Mouse (Mus musculus) neural tube, embryonic 13.5 days (tissue): ENCODE results near the gene Saysd1. TPM values are rescaled to one million over a fixed set of nuclear protein-coding genes. Genes with fewer than 3 reads are reported as not detected.

Experiments used
- ATAC-seq: fragments of 200-750 bp; cut with Nextera tagmentation; 2 replicates; pipeline ENCODE4 v1.8.0; 2017; ENCODE audit warnings: low read depth, mild to moderate bottlenecking, moderate TSS enrichment, moderate library complexity
- H3K27ac ChIP-seq: fragments of 300-500 bp; sonication (generic); replicated peaks from 2 replicates; pipeline ENCODE4 v1.5.1; 2015; ENCODE audit warnings: moderate library complexity, mild to moderate bottlenecking, inconsistent platforms
- H3K27me3 ChIP-seq: fragments of 300-500 bp; sonication (generic); 2 replicates; pipeline ENCODE4 v1.6.1; 2015; ENCODE audit warnings: mild to moderate bottlenecking, inconsistent platforms
- H3K36me3 ChIP-seq: fragments of 300-500 bp; sonication (generic); 2 replicates; pipeline ENCODE4 v1.6.1; 2015; ENCODE audit warnings: mild to moderate bottlenecking, inconsistent platforms
- H3K4me1 ChIP-seq: fragments of 300-500 bp; sonication (generic); replicated peaks from 2 replicates; pipeline ENCODE4 v1.6.1; 2015; ENCODE audit warnings: inconsistent platforms
- H3K4me2 ChIP-seq: fragments of 300-500 bp; sonication (generic); 2 replicates; pipeline ENCODE4 v1.6.1; 2015; ENCODE audit warnings: inconsistent platforms, mild to moderate bottlenecking, moderate library complexity
- H3K4me3 ChIP-seq: fragments of 300-500 bp; sonication (generic); 2 replicates; pipeline ENCODE4 v1.5.1; 2015; ENCODE audit warnings: mild to moderate bottlenecking, inconsistent platforms
- H3K9ac ChIP-seq: fragments of 300-500 bp; sonication (generic); 2 replicates; pipeline ENCODE4 v1.6.1; 2015; ENCODE audit warnings: moderate library complexity, mild to moderate bottlenecking, inconsistent platforms
- H3K9me3 ChIP-seq: fragments of 300-500 bp; sonication (generic); 2 replicates; pipeline ENCODE4 v1.6.1; 2016; ENCODE audit warnings: inconsistent platforms
- WGBS: fragments of 180-500 bp; shearing (Covaris S2); methylation state at CpG from one replicate; pipeline ENCODE4 v1.1.7; 2015; 5-methylcytosine and 5-hydroxymethylcytosine counted together
- polyA plus RNA-seq: library from polyadenylated mRNA; unstranded; fragments of >200 nt; fragmentation: Nextera tagmentation; extraction: Ambion mirVana; gene quantifications from 2 replicates; pipeline ENCODE4 v1.2.1, GENCODE M21; 2015

Saysd1 gene
- polyA plus RNA-seq, 1 experiment from 2014 or later: 14.3 TPM

DNA sequence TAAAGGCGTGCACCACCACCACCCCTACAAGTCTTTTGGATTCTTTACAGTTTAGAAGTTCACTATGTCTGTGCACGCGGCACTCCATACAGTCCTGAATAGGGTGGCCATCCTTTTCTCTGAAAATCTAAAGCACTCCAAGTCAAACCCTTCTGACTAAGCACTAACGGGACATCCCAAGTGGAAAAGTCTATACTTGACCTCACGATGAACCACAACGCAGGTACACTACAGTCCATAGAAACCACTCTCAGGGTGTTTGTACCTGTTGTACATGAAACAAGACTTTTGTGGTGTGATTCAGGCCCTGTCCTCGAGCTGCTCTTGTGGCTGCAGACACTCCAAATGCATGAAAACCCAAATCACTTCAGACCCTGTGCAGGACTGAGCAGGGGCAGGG, 36.8 kb upstream of the Saysd1 start:
- Histone ChIP-seq H3K4me1 (peaks cover 32% of the 10 kb centered on the region), H3K9me3 (no peaks in the 10 kb centered on the region), H3K36me3 (no peaks in the 10 kb centered on the region), H3K4me2 (no peak overlapping the region), H3K27me3 (peaks cover 2% of the 10 kb centered on the region), H3K27ac (no peak overlapping the region), H3K9ac (no peak overlapping the region), H3K4me3 (no peak overlapping the region)
- no peak for ATAC-seq
- 97% methylated on average over 7 of the region's 7 CpGs for WGBS

- ATAC-seq: no peak
- H3K9me3 ChIP-seq: no peaks in the 10 kb centered on the region
- no peaks in the 10 kb centered on the region for H3K36me3 ChIP-seq
- no peak overlapping the region for H3K4me3 ChIP-seq
- H3K27ac ChIP-seq: no peak overlapping the region
- WGBS: 90% methylated on average over 6 of the region's 6 CpGs
- H3K4me2 ChIP-seq: no peak overlapping the region
- peaks cover 28% of the 10 kb centered on the region for H3K4me1 ChIP-seq
- no peak overlapping the region for H3K9ac ChIP-seq
- no peaks in the 10 kb centered on the region; the same call in 1 of the 2 replicates for H3K27me3 ChIP-seq
These were observed 36.4 kb upstream of the Saysd1 start for GRCm38 (mm10) chr14:20174696-20175095.

GRCm38 (mm10) chr14:20173873-20174490, 35.6 kb upstream of the Saysd1 start:
- Histone ChIP-seq H3K9ac (no peak overlapping the region), H3K36me3 (no peaks in the 10 kb centered on the region), H3K9me3 (no peaks in the 10 kb centered on the region), H3K4me2 (no peak overlapping the region), H3K27ac (no peak overlapping the region), H3K27me3 (no peaks in the 10 kb centered on the region), H3K4me1 (peaks cover 22% of the 10 kb centered on the region), H3K4me3 (no peak overlapping the region)
- WGBS: 94% methylated on average over 14 of the region's 14 CpGs
- no peak for ATAC-seq

- Histone ChIP-seq H3K4me3 (no peak overlapping the region), H3K9ac (no peak overlapping the region), H3K9me3 (no peaks in the 10 kb centered on the region), H3K36me3 (no peaks in the 10 kb centered on the region), H3K27me3 (no peaks in the 10 kb centered on the region), H3K4me2 (no peak overlapping the region), H3K4me1 (peaks cover 14% of the 10 kb centered on the region), H3K27ac (no peak overlapping the region)
- no peak for ATAC-seq
- WGBS: 90% methylated on average over 4 of the region's 4 CpGs
These were observed 34.6 kb upstream of the Saysd1 start for GRCm38 (mm10) chr14:20172924-20173323.

DNA sequence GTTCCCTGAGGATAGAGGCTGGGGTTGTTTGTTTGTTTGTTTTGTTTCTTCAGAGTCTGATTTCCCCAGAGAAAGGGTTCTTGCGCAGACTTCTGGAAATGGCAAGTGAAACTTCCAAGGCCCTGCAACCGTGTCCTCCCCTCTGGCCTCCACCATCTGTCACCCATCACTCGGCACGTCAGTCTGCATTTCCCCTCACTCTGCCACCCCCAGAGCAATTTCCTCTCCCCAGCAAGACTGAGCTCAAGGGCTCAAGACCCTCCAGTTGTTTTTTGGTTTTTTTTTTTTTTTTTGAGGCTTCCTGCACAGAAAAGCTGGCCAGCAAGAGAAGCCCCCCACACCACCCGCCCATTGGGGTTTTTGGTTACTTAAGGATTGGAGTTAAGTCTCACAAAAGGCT, 34.2 kb upstream of the Saysd1 start:
- H3K4me1 ChIP-seq: peaks cover 10% of the 10 kb centered on the region
- no peak overlapping the region for H3K9ac ChIP-seq
- H3K9me3 ChIP-seq: no peaks in the 10 kb centered on the region
- H3K27ac ChIP-seq: no peak overlapping the region
- WGBS: 77% methylated on average over 5 of the region's 5 CpGs
- no peak for ATAC-seq
- H3K4me3 ChIP-seq: no peak overlapping the region
- H3K36me3 ChIP-seq: no peaks in the 10 kb centered on the region
- no peaks in the 10 kb centered on the region for H3K27me3 ChIP-seq
- no peak overlapping the region for H3K4me2 ChIP-seq

- H3K27me3 ChIP-seq: no peaks in the 10 kb centered on the region
- peaks cover 10% of the 10 kb centered on the region for H3K4me1 ChIP-seq
- no peak overlapping the region for H3K9ac ChIP-seq
- 82% methylated on average over 3 of the region's 3 CpGs for WGBS
- ATAC-seq: no peak
- H3K4me2 ChIP-seq: no peak overlapping the region
- no peak overlapping the region for H3K4me3 ChIP-seq
- no peaks in the 10 kb centered on the region for H3K9me3 ChIP-seq
- H3K36me3 ChIP-seq: no peaks in the 10 kb centered on the region
- H3K27ac ChIP-seq: no peak overlapping the region
These were observed 33.5 kb upstream of the Saysd1 start for GRCm38 (mm10) chr14:20171840-20172239.

GRCm38 (mm10) chr14:20169251-20169650, 30.9 kb upstream of the Saysd1 start:
- ATAC-seq: no peak
- Histone ChIP-seq H3K27me3 (no peaks in the 10 kb centered on the region), H3K9ac (no peak overlapping the region), H3K4me1 (peaks cover 21% of the 10 kb centered on the region), H3K36me3 (no peaks in the 10 kb centered on the region), H3K4me3 (no peak overlapping the region), H3K4me2 (no peak overlapping the region), H3K9me3 (no peaks in the 10 kb centered on the region), H3K27ac (no peak overlapping the region)
- WGBS: 89% methylated on average over 4 of the region's 4 CpGs

GRCm38 (mm10) chr14:20168478-20168877, 30.1 kb upstream of the Saysd1 start:
- H3K36me3 ChIP-seq: no peaks in the 10 kb centered on the region
- no peaks in the 10 kb centered on the region for H3K27me3 ChIP-seq
- H3K4me3 ChIP-seq: no peak overlapping the region
- no peak overlapping the region for H3K9ac ChIP-seq
- no peak overlapping the region for H3K27ac ChIP-seq
- H3K4me2 ChIP-seq: no peak overlapping the region
- no peaks in the 10 kb centered on the region for H3K9me3 ChIP-seq
- peaks cover 29% of the 10 kb centered on the region for H3K4me1 ChIP-seq
- no peak for ATAC-seq
- WGBS: 93% methylated on average over 1 of the region's 1 CpGs

GRCm38 (mm10) chr14:20168054-20168453, 29.7 kb upstream of the Saysd1 start:
- 92% methylated on average over 2 of the region's 2 CpGs for WGBS
- no peak overlapping the region for H3K27ac ChIP-seq
- no peak for ATAC-seq
- no peak overlapping the region for H3K4me3 ChIP-seq
- no peak overlapping the region for H3K9ac ChIP-seq
- no peaks in the 10 kb centered on the region for H3K27me3 ChIP-seq
- peaks cover 33% of the 10 kb centered on the region for H3K4me1 ChIP-seq
- H3K36me3 ChIP-seq: no peaks in the 10 kb centered on the region
- no peak overlapping the region for H3K4me2 ChIP-seq
- H3K9me3 ChIP-seq: no peaks in the 10 kb centered on the region

DNA sequence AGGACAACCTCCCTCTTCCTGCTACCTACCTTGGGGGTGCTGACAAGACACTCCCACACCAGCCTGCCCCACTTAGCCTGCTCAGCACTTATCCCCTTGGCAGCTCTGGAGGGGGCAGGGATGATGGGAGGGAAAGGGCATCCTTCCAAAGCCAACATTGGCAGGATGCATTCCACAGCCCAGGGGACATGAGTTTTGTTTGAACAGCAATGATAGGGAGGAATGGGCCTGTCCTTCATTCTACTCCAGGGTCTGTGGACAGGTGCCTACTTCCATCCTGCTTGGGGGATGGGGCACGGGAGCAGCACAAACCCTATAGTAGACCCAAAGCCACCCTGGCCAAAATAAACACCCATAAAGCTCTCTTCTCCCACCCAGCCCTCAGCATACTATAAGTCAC, 27.1 kb upstream of the Saysd1 start:
- Histone ChIP-seq H3K9me3 (no peaks in the 10 kb centered on the region), H3K27me3 (no peaks in the 10 kb centered on the region), H3K4me1 (peaks cover 26% of the 10 kb centered on the region), H3K27ac (no peak overlapping the region), H3K4me3 (no peak overlapping the region), H3K4me2 (no peak overlapping the region), H3K36me3 (no peaks in the 10 kb centered on the region), H3K9ac (no peak overlapping the region)
- 86% methylated on average over 1 of the region's 1 CpGs for whole genome bisulfite sequencing
- no peak for ATAC-seq

- Histone ChIP-seq H3K27me3 (no peaks in the 10 kb centered on the region), H3K9me3 (no peaks in the 10 kb centered on the region), H3K4me1 (peaks cover 30% of the 10 kb centered on the region), H3K27ac (no peak overlapping the region), H3K4me3 (no peak overlapping the region), H3K9ac (no peak overlapping the region), H3K36me3 (no peaks in the 10 kb centered on the region), H3K4me2 (no peak overlapping the region)
- 84% methylated on average over 7 of the region's 7 CpGs for WGBS
- ATAC-seq: no peak
These were observed 26.1 kb upstream of the Saysd1 start for GRCm38 (mm10) chr14:20164438-20164837.

DNA sequence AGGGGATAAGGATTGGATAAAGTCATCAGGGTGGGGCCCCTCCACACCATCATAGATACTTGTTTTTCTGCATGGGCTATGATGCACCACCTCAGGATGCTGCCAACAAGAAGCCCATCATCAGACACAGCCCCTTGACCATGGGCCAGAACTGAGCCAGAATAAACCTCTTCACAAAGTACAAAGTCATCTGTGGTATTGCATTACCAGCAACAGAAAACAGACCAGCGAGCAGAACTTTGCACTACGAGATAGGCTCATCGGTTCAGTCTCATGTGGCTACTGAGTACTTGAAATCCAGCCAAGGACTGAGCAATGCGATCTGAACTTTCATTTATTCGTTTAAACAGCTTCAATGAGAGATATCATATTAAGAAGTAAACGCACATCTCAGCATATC, 24.4 kb upstream of the Saysd1 start:
- Histone ChIP-seq H3K4me3 (no peak overlapping the region), H3K4me1 (peaks cover 32% of the 10 kb centered on the region), H3K27me3 (no peaks in the 10 kb centered on the region), H3K36me3 (no peaks in the 10 kb centered on the region), H3K27ac (no peak overlapping the region), H3K9ac (no peak overlapping the region), H3K9me3 (no peaks in the 10 kb centered on the region), H3K4me2 (no peak overlapping the region)
- 83% methylated on average over 6 of the region's 6 CpGs for WGBS
- no peak for ATAC-seq
